Mouse (Mus musculus): ENCODE measurements around the gene H13.

H13 gene

DNA sequence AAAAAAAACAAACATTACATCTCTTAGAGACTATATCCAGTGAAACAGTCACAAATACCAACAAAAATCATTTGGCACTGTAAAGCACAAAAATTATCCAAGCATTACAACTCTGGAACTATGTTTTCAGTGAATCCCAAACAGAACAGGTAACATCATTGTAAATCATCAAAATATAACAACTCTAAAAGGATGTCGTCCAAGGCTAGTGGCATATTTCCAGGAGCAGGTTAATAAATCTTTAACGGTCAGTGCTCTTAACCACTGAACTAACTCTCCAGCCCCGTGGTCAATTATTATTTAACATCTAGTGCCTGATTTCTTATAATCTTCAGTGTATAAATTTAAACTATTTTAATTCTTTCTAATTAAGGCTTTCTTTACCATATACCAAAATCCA is 3.1 kb upstream of the H13 start:
- peak in 1 of 2 experiments; percentile 32 for DNase-seq

DNA sequence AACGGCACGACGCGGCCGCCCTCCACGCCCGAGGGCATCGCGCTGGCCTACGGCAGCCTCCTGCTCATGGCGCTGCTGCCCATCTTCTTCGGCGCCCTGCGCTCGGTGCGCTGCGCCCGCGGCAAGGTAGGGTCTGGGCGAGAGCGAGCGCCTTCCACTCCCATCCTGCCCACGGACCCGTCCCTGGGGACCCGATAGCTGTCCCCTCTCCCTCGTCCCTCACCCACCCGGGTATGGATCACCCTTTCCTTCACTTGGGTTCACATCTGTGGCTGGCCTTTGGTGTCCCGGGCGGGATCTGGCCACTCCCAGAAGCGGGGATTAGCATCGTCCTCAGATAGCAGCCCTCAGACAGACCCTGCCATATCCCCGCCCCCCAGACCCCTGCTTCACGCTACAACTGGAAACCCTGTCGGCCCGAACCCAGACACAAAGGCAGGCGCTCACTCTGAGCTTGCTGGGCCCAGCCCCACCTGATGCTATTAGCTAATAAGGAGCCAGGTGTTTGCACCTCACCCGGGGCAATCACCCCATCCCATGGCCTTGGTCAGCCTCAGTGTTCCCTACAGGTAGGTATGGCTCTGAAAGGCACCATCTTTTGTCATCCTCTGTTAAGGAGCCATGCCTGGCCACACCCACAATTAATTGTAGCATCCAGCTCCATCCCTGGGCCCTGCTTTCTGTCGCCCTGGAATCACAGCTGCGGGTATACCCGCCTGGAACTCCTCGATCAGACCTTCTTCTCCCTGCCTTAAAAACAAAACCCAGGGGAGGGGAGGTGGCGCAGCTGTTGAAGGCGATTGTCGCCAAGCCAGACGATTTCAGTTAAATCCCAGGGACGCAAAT is 601 bp downstream of the H13 start:
- DNase-seq = peak in 1 of 2 experiments; percentile 7

DNA sequence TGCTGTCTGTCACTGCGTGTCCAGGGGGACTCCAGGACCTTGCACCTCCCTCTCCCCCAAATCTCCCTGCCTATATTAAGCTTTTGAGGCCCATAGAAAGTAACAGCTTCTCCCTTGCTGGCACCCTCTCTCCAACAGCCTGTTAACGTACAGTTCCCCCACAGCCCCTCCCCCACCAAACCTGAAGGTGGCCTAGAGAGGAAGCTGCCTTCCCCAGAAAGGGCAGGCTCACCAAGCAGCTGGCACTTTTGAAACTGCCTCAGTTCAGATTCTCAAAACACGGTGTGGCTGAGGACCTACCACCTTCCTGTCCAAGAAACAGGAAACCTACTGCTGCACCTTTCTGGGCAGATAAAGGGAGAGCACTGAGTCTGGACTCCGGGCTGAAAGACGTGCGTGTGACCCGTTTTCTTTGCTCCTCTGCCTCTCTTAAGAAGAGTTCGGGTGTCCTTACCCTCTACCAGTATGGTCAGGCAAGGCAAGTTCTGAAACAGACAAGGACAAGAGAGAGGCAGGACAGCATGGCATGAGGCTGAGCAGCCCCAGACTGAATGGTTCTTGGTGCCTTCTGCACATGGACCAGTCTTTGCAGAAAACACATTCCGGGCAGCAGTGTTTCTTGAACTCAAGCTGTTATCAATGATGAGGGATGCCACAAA is 1.9 kb downstream of the H13 start:
- peak in 1 of 2 experiments; percentile 32 for DNase-seq

DNA sequence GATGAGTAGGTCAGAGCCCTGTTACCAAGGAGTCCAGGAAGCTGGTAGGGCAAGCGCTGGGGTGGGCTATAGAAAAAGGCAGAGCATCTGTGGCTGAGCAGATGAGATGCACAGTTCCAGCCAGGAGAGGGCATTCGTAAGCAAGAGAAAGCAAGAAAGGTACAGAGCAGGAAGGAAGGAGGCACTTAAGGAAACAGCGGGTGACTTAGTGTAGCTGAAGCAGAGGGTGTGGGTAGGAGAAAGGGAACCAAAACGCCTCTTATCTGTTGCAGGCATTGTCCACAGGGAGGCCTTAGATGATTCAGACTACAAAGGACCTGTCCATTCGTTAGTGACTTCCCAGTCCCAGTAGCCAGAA is 2.4 kb downstream of the H13 start:
- peak; percentile 52 to 61 for DNase-seq

DNA sequence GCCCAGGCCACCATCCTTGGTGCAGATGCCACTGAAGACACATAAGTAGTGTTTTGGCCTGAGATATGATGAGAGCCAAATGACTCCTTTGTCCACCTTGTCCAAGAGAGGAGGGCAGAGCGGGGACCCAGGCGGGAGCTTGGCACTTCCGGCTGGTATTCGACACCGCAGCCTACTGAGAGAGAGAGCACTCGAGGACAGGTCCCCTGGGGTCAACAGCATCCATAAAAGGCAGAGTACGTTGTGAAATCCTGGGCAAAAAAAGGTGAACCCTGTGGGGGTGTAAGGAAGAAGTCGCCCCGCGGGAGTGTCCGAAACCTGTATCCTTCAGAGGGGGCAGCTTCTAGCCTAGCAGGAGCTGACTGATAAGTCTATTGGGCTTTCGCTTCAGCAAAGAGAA is 2.9 kb downstream of the H13 start:
- no peak for DNase-seq

DNA sequence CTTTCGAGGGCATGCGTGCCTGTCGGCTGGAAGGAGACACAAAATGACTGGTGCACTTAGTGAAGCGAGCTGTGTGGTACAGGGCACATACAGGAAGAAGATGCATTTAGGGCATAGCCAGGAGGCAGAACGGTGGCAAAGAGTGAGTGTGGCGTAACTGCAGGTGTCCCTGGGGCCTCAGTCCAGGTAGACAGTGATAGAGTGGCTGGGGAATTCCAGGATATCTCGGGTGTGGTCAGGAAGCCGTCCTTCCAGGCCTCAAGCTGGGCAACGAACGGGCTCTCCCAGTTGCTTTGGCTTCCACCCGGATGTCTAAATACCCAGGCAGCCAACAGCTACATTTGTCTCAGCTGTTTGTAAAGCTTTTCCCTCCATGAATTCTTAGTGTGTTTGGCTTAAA is 4.9 kb downstream of the H13 start:
- DNase-seq = peak in 1 of 2 experiments; percentile 52

DNA sequence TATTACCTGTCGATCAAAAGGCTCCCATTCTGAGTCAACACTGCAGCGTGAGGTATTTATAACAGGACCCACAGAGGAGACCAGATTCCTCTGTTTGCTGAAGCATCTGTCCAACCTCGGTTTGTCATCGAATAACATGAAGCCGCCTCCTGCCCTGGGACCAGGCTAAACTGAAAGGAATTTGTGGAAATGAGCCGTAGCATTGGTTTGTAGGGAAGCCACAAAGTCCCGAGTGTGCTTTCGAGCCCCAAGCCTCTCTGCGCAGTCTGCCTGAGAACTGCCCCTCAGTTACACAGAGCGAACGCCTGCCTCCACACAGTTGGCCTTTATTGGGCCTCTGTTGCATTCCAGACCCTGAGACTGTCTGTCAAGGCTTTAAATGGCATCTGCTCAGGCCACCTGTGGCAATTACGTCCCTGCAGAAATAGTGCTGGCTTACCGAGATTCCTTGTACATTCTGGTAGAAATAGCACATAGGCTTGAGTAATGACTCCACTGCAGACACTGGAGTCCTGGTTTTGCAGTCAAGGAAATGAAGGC is 6.1 kb downstream of the H13 start:
- no peak for DNase-seq

DNA sequence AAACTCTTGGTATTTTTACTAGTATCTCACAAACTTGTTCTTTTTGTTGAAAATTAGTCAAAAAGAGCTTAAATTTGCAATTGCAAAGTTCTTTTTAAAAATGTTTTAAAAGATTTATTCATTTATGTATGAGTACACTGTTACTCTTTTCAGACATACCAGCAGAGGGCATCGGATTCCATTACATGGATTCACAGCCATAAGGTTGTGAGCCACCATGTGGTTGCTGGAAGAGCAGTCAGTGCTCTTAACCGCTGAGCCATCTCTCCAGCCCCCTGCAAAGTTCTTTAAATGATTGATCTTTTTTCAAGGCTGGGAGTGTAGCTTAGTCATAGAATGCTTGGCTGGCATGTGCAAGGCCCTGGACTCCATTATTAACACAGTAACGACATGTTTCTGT is 9.0 kb downstream of the H13 start:
- DNase-seq = peak in 1 of 2 experiments; percentile 39

DNA sequence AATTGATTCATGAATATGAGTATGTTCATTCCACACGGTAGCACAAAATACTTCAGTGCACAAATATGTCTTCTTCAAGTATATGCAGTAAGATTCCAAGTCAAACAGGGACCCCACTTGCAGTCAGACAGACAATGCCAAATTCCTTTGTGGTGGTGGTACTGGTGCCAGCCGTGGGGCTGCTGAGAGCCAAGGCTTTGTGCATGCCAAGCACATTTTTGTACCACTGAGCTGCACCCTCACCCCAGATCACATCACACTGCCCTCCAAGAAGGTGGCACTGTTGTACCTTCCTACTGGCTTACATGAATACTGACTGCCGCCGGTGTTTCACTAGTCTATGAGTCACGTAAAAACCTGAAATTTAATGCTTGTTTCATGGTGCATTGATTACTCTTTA is 9.7 kb downstream of the H13 start:
- DNase-seq = peak in 1 of 2 experiments; percentile 20

DNA sequence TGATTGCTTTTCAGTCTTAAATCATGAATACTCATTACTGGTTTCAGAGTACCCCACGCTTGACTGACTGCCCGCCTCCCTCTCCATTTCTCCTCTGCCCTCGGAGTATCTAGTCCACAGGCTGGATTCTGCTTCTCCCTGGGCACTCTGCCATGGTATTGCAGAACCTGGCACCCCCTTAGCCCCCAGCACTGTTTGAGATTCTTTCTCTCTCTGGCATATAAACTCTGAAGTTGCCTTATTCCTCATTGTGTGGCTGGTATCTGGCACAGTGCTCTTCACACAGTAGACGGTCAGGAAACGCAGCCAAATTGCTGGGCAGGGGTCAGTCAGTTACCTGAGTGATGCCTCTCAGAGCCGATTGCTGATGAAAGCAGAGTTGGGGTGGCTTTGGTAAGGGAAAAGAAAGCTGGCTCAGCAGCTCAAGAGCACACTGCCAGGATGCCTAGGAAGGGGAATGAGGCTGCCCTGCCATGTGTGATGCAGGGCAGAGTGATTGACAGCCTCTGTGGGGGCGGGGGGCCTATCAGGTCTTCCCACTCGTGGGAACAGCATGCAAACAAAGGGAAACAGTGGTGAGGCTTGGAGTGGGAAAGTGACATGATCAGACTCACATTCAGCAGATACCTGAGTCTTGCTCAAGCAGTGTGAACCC is 10.6 kb downstream of the H13 start:
- DNase-seq = peak; percentile 71 to 84

DNA sequence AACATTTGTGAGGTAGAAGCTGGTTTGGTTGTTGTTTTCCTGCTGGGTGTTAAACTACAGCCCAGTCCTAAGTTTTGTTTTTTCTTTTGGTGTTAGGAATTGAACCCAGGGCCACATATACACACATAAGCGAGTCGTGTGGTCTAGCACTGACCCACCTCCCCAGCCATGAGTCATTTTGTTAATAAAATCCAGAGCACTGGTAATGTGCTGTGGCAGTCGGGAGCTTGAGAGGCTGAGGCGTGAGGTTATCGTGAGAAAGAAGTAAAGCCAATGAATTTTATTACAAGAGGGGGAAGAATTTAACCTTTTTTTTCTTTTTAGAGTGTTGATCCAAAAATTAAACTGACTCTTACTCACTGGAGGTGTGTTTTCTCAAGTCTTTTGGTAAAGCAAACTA is 13.8 kb downstream of the H13 start:
- DNase-seq = no peak

DNA sequence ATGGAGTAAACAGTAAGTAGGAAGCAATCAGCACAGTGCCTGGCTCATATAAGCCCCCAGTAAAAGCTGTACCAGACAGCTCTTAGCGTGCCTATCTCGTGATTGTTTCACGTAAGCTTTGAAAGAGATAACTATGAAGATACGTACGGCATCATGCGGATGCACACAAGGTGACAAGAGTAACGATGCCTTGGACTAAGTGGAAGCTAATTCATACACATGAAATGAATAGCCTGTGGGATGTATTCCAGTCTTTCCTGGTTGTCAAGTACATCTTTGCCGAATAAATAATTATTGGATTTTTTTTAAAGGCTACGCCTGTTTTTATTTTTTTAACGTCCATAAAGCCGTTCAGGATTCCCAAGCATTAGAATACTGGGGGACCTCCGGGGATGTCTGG is 17.1 kb downstream of the H13 start:
- DNase-seq = no peak

DNA sequence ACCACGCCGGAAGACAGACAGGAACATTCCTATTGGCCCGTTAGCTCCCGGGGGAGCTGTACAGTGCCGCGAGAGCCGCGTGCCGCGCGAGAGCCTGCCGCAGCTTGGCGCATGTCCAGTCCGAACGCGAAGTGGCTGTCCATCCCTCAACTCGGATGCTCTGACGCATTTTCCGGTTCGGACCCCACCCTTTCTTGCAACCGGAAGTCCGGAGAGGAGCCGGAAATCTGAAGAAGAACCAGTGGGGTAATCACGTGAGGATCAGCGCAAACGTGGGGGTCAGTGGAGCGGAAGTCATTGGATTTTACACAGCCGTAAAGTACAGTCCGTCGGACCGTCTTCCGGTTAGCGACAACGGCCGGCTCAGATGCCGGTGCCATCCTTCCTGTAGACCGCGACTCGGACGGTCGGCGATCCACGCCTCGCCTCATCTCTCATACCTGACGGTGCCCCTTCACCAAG is 17.6 kb downstream of the H13 start, which contains the start of gene Mcts2:
TSS of gene Mcts2 (plus strand) at position 230 of the 462 bp plus-strand sequence.
- DNase-seq = peak; percentile 94 to 97

DNA sequence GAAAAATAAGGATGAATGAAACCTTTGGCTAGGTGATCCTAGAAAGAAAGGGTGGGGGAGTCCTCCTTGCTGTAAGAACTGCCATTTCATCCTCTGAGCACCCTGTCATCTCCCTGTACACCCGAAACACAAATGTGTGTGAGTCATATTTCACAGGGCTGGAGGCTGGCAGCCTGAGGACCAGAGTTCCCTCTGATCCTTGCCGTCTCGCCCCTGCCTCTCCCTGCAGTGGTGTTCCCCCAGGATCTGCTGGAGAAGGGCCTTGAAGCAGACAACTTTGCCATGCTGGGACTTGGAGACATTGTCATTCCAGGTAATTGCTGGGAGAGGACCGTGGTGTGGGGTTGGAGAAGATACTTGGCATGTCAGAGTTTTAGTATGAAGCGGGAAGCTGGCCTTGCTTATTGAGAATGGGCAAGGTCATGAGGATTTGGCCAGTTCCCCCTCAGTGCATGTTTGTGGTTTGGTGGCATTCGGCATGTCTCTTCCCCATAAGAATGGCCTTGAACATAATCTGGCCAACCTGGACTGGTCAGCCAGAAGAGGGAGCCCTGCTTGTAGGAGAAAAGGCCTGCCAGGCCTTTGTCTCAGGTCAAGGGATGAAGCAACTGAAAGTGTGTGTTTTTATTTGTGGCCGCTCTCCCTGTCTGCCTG is 22.4 kb downstream of the H13 start:
- peak; percentile 58 to 75 for DNase-seq

DNA sequence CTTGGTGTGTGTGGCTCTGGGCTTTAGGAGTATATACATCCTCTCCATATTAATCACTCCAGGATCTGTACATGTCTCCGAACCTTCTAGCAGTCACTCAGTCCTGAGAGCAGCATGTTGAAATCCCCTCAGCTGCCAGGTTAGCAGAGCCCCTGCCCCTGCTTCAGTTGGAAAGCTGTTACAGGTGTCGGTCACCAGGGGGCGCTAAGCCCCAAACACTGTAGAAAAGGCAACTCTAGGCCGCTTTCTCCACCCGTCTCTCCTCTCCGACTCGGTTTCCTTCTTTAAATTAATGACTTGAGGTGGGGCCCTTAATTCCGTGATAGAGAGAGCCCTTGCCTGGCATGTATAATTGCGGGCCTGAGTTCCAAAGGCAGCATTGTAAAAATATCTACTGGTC is 24.0 kb downstream of the H13 start:
- DNase-seq = peak; percentile 73 to 75

DNA sequence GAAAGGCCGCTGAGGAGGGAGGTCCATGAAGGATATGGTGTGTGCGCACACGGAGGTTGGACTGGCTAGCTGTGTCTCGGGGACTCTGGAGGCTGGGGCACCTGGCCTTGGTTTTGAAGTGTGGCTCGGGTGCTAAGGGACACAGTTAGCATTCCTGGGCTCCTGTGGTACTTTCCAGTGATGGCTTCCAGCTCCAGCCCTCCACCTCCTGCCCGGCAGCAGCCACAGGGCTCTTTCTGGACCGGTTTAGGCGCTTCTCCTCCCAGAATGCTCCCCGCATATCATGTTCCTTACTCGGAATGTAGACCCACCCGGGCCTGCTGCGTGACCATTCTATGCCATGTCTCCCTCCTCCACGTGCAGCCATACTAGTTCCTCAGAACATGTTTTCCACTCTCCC is 24.5 kb downstream of the H13 start:
- DNase-seq = no peak

DNA sequence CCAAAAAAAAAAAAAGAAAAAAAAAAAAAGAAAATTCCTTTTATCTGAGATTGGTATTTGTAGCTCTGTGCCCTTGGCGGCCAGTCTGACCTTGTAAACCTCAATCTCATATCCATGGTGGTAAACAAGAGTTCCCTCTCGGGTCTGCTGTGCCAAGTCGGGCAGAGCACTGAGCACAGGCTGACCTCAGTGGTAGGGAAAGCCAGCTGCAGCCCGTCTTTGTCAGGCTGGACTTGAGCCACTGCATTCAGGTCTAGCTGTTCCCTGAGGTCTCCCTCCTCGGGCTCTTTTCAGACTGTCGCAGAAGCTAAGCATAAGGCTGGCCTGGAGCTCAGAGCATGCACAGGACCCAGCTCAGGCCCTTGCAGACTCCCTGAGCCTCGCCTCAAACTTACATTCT is 25.4 kb downstream of the H13 start:
- peak; percentile 30 to 71 for DNase-seq

DNA sequence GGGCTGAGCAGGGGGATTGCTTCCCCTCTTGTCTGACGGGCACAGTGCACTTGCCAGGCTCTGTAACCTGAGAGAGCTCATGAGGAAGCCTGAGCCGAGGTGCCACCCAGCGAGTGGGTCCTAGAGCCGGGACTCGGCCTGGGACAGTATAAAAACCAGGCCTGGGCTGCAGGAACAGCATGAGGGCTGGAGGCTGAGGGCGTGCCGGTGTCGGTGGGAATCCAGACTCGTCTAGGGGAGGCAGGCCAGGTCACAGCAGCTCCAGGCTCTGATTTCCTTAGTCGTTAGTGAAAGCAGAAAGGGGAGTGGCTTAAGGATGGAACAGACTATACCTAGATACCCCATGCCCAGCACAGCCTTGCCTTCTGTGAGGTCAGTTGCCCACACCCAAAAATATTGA is 26.8 kb downstream of the H13 start:
- no peak for DNase-seq

DNA sequence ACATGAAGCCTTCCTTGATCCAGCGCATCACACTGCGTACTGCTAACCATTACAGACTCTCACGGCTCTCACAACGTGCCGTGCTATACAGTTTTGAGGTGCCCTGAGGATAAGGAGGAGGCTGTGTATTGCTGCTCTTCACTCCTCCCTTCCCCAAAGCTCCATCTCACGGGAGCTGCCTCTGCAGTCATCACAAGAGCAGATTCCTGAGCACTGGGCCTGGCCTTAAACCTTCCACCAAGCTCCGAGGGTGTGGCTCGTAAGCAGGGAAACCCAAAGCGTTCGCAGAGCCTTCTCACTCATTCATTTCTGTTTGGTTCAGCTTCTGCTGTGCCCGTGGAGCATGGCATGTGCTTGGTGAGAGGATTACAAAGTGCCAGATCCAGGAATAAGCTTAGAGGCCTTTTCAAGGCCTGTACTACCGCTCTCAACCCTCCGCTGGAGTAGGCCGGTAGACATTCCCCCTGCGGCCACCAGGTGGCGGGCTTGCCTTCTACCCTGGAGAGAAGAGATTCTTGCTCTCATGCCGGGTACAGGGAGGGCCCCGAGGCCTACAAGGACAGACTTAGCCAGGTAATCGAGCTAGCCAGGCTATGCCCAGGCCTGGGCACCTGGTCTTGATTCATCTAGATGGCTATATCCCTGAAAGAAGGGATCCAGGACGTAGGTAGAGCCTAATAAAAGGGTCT is 27.4 kb downstream of the H13 start:
- DNase-seq = peak; percentile 94

DNA sequence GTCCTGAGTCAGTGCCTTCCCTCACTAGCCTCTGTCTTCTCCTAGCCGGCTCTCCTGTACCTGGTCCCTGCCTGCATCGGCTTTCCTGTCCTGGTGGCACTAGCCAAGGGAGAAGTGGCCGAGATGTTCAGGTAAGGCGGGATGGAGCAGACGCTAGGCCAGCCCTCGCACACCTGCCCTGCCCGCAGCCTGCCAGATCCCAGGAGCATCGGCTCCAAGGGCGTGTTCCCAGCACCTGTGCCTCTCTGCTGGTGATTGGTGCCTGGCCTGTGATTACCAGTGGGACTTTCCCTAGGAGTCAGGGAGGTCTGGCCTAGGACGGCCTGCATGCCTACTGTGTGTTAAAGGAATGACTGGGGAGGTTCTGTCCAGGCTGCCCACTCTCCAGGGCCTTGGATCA is 30.9 kb downstream of the H13 start:
- no peak for DNase-seq

DNA sequence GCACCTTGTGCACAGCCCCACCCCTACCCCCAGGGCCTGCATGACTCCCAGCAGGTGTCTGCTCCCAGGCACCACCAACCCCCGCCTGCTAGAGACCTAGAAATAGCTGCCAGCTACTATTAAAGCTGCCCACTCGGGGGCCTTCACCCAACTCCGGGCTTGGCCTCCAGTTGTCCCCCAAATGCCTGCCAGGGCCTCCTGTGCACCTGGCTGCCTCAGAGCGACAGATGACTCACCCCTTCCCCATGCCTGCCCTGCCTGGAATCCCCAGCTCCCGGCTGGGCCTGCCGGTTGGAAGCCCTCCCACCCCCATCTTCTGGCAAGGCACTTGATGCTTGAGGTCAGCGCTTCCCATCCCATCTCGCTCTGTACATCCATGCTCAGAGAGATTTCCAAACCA is 31.5 kb downstream of the H13 start:
- DNase-seq = no peak

DNA sequence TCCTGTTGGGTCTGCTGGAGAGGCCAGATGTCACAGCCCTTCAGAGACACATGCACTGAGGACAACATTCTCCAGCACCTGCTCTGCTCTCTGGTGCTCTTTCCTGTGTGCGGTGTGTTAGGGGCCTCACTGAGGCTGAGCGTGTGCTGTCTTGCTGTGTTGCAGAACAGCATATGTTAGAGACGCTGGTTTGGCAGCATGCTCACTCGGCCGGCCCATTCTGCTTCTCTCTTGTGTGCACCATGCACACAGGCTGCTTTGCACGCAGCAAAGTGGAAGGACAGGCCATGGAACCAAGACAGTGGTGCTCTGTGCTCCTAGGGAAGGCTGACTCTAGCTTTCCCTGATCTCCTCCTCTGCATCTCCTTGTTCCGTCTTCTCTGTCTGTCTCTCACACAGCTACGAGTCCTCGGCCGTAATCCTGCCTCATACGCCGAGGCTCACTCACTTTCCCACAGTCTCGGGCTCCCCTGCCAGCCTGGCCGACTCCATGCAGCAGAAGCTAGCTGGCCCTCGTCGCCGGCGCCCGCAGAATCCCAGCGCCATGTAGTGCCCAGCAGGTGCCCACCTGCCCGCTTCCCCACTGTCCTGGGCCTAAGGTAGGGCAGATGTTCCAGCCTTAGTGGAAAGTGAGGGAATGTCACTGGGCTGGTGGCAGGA is 34.5 kb downstream of the H13 start:
- DNase-seq = no peak
